Mouse (Mus musculus) liver, embryonic 14.5 days (tissue): ENCODE measurements around the gene Nisch.

Experiments used
- CTCF ChIP-seq: IDR thresholded peaks from 2 replicates; pipeline ENCODE4 v1.5.1; 2016; ENCODE audit warnings: antibody characterized with exemption, low read depth, control low read depth
- EP300 ChIP-seq: IDR thresholded peaks from 2 replicates; pipeline ENCODE4 v1.6.1; 2016; ENCODE audit warnings: antibody characterized with exemption, low read depth

DNA sequence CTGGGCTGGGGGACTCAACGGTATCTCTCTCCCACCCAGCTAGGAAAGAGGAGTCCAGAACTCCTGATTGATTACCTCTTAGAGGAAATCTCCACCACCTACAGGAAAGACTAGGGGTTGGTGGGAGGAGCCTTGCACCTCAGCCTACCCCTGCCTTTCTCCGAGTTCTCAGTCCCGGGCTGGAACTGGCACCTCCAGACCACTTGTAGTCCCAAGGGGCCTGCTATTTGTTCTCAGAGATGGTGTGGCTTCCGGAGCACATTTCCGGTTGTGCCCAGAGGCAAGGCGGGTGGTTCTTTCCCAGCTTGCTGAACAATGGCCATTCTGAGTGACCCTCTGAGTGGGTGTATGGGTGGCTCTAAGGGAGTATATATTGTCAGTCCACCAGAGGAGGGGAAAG is 11.5 kb upstream of the Nisch start:
- TF ChIP-seq CTCF (no peak), EP300 (no peak)
